Mouse (Mus musculus) heart, embryonic 12.5 days (tissue): ENCODE measurements around the gene Sntb2. TPM values are rescaled to one million over a fixed set of nuclear protein-coding genes. Genes with fewer than 3 reads are reported as not detected.
"Not testable (repeated sequence)": the region's sequence is repeated elsewhere in the genome, so short reads cannot be mapped to it uniquely, and the experiment has no call there.

Source experiments
- ATAC-seq: fragments of 200-750 bp; cut with Nextera tagmentation; 2 replicates; pipeline ENCODE4 v1.8.0; 2017; ENCODE audit warnings: moderate TSS enrichment, moderate library complexity; ENCODE audit not compliant: insufficient number of reproducible peaks, low FRiP score
- H3K27ac ChIP-seq: fragments of 300-500 bp; sonication (generic); 2 replicates; pipeline ENCODE4 v1.5.1; 2016; ENCODE audit warnings: mild to moderate bottlenecking, moderate library complexity; ENCODE audit not compliant: poor library complexity, severe bottlenecking
- H3K27me3 ChIP-seq: fragments of 300-500 bp; sonication (generic); replicated peaks from 2 replicates; pipeline ENCODE4 v1.6.1; 2016; ENCODE audit warnings: mild to moderate bottlenecking, moderate library complexity
- H3K36me3 ChIP-seq: fragments of 300-500 bp; sonication (generic); 2 replicates; pipeline ENCODE4 v1.6.1; 2016; ENCODE audit warnings: mild to moderate bottlenecking, moderate library complexity
- H3K4me1 ChIP-seq: fragments of 300-500 bp; sonication (generic); replicated peaks from 2 replicates; pipeline ENCODE4 v1.6.1; 2016; ENCODE audit warnings: mild to moderate bottlenecking
- H3K4me2 ChIP-seq: fragments of 300-500 bp; sonication (generic); 2 replicates; pipeline ENCODE4 v1.6.1; 2016; ENCODE audit warnings: mild to moderate bottlenecking, moderate library complexity
- H3K4me3 ChIP-seq: fragments of 300-500 bp; sonication (generic); 2 replicates; pipeline ENCODE4 v1.5.1; 2016; ENCODE audit warnings: mild to moderate bottlenecking
- H3K9ac ChIP-seq: fragments of 300-500 bp; sonication (generic); 2 replicates; pipeline ENCODE4 v1.6.1; 2016; ENCODE audit warnings: mild to moderate bottlenecking, moderate library complexity
- H3K9me3 ChIP-seq: fragments of 300-500 bp; sonication (generic); replicated peaks from 2 replicates; pipeline ENCODE4 v1.6.1; 2016; ENCODE audit warnings: mild to moderate bottlenecking, moderate library complexity
- WGBS: fragments of 180-500 bp; shearing (Covaris S2); methylation state at CpG from one replicate; pipeline ENCODE4 v1.1.7; 2016; 5-methylcytosine and 5-hydroxymethylcytosine counted together
- polyA plus RNA-seq: library from polyadenylated mRNA; unstranded; fragments of >200 nt; fragmentation: Nextera tagmentation; extraction: Ambion mirVana; gene quantifications from 2 replicates; pipeline ENCODE4 v1.2.1, GENCODE M21; 2016

Gene Sntb2
- polyA plus RNA-seq, 1 experiment from 2014 or later = 11.5 TPM

DNA sequence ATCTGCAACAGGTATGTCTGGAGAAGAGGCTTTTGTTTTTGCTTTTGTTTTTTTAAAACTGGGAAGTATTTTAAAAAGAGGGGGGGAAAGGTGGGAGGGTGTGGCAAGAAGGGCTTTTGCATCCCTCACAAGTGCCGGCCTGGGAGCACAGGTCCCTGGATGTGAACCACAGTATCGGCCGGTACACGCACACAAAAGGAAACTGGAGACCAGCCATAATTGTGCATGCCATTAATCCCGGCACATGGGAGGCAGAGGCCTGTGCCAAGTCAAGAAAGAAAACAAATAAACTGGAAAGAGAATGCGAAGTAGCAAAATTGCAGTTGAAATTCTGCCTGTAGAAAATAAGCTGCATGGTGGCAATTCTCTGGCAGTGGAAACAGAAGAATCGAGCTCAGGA lies 27.3 kb upstream of the Sntb2 start:
- whole genome bisulfite sequencing = 92% methylated on average over 7 of the region's 7 CpGs
- H3K27ac ChIP-seq = no peak overlapping the region
- no peak overlapping the region for H3K4me2 ChIP-seq
- no peak overlapping the region for H3K9ac ChIP-seq
- peaks cover 83% of the 10 kb centered on the region for H3K36me3 ChIP-seq
- no peak overlapping the region for H3K4me3 ChIP-seq
- H3K9me3 ChIP-seq = no peaks in the 10 kb centered on the region
- 0 out of 2 replicates have a peak, but pooled peaks cover 4% of the 10 kb centered on the region for H3K4me1 ChIP-seq
- no peaks in the 10 kb centered on the region for H3K27me3 ChIP-seq
- no peak for ATAC-seq

DNA sequence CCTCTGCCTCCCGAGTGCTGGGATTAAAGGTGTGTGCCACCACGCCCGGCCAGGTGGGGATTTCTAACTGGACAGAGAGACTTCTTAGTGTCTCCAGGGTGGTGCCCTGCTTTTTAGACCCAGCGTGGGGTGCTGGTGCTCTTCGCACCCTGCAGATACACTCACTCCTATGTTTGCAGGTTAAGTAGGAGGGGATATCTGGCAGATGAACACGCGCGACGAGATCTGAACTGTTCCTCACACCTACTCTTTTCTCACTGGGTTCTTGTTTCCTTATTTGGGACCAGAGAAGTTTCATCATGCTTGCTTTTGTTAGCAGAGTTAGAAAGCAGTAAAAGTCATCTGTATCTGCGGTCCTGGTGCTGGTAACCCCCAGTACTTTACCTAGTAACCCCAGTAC lies 21.9 kb upstream of the Sntb2 start:
- Histone ChIP-seq H3K27me3 (no peaks in the 10 kb centered on the region), H3K36me3 (peaks cover 82% of the 10 kb centered on the region), H3K4me1 (no peaks in the 10 kb centered on the region), H3K9me3 (no peaks in the 10 kb centered on the region), H3K4me3 (no peak overlapping the region), H3K27ac (no peak overlapping the region), H3K9ac (no peak overlapping the region), H3K4me2 (no peak overlapping the region)
- no peak for ATAC-seq
- WGBS = 94% methylated on average over 10 of the region's 10 CpGs

DNA sequence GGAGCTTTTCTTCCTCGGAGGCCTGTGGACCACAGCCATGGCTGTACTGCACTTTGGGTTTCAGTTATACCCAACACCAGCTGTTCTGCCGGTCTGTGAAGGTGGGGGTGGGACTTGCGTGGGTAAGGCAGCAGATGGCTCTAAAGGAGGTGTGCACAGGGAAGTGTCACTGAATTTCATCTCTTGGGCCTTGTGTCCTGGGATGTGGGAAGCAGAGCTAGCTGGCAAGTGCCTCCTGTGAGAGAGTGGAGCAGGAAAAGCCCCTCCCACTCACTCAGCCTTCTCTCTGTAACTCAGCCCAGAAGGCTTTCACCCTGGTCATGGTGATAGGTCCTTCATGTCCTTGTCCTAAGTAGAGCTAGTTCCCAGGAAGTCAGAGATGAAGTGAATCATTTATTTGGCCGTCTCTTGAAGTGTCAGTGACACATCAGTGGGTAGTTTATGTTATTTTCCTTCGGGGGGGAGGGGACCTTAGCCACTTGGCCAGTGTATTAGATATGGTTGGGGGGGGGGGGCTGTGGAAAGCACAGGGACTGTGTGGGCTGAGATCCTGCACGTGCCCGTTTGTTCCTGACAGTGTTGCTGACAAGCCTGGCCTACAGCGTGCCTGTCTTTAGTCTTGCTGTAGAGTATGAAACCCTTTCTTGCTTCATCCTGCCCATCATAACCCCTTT lies 15.7 kb upstream of the Sntb2 start:
- 93% methylated on average over 8 of the region's 8 CpGs for WGBS
- Histone ChIP-seq H3K36me3 (peaks cover 90% of the 10 kb centered on the region), H3K4me3 (no peak overlapping the region)

GRCm38 (mm10) chr8:106920395-106920741 lies 15.2 kb upstream of the Sntb2 start:
- ATAC-seq = no peak
- H3K27ac ChIP-seq = no peak overlapping the region
- no peak overlapping the region for H3K4me3 ChIP-seq
- no peak overlapping the region for H3K4me2 ChIP-seq
- 96% methylated on average over 5 of the region's 5 CpGs for whole genome bisulfite sequencing
- H3K9ac ChIP-seq = no peak overlapping the region
- no peaks in the 10 kb centered on the region for H3K9me3 ChIP-seq
- peaks cover 85% of the 10 kb centered on the region for H3K36me3 ChIP-seq
- no peaks in the 10 kb centered on the region for H3K4me1 ChIP-seq
- H3K27me3 ChIP-seq = no peaks in the 10 kb centered on the region

More for the DNA sequence above, 15.7 kb upstream of the Sntb2 start:
- Histone ChIP-seq H3K9ac (no peak overlapping the region), H3K9me3 (no peaks in the 10 kb centered on the region), H3K27ac (no peak overlapping the region), H3K4me1 (no peaks in the 10 kb centered on the region), H3K27me3 (no peaks in the 10 kb centered on the region), H3K4me2 (no peak overlapping the region)
- ATAC-seq = no peak

- no peaks in the 10 kb centered on the region for H3K4me1 ChIP-seq
- no peaks in the 10 kb centered on the region for H3K27me3 ChIP-seq
- H3K4me2 ChIP-seq = no peak overlapping the region
- H3K27ac ChIP-seq = no peak overlapping the region; the same call in 1 of the 2 replicates
- H3K9ac ChIP-seq = no peak overlapping the region
- ATAC-seq = no peak
- no peaks in the 10 kb centered on the region for H3K9me3 ChIP-seq
- H3K4me3 ChIP-seq = no peak overlapping the region
- 84% methylated on average over 4 of the region's 4 CpGs for WGBS
- H3K36me3 ChIP-seq = peaks cover 49% of the 10 kb centered on the region
These were observed 11.5 kb upstream of the Sntb2 start for GRCm38 (mm10) chr8:106924057-106924456.

- no peaks in the 10 kb centered on the region for H3K27me3 ChIP-seq
- H3K4me2 ChIP-seq = no peak overlapping the region
- 74% methylated on average over 8 of the region's 8 CpGs for WGBS
- H3K27ac ChIP-seq = no peak overlapping the region; the same call in 1 of the 2 replicates
- no peak overlapping the region for H3K4me3 ChIP-seq
- H3K36me3 ChIP-seq = peaks cover 40% of the 10 kb centered on the region
- H3K9ac ChIP-seq = no peak overlapping the region
- no peak for ATAC-seq
- peaks cover 6% of the 10 kb centered on the region; the same call in 1 of the 2 replicates for H3K4me1 ChIP-seq
- no peaks in the 10 kb centered on the region for H3K9me3 ChIP-seq
These were observed 10.6 kb upstream of the Sntb2 start for GRCm38 (mm10) chr8:106924904-106925349.

DNA sequence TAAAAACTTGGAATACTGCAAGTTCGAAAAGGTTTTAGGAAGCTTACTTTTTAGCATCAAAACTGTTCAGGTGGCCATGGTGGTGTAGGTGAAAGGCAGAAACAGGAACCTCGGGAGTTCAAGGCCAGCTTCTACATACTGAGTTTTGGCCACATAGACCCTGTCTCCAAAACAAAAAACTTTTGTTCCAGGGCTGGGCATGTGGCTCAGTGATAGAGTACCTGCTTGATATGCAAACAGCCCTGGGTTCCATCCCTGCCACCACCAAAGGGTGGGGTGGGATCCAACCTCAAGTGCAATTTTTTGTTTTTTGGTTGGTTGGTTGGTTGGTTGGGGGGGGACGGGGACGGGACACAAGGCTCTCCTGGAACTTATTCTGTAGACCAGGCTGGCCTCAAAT lies 10.1 kb upstream of the Sntb2 start:
- H3K36me3 ChIP-seq = peaks cover 35% of the 10 kb centered on the region
- H3K27ac ChIP-seq = no peak overlapping the region
- WGBS = 87% methylated on average over 4 of the region's 4 CpGs
- H3K4me1 ChIP-seq = peaks cover 6% of the 10 kb centered on the region; the same call in 1 of the 2 replicates
- no peaks in the 10 kb centered on the region for H3K9me3 ChIP-seq
- H3K9ac ChIP-seq = no peak overlapping the region
- no peaks in the 10 kb centered on the region for H3K27me3 ChIP-seq
- ATAC-seq = no peak
- no peak overlapping the region for H3K4me3 ChIP-seq
- H3K4me2 ChIP-seq = no peak overlapping the region

GRCm38 (mm10) chr8:106927247-106927646 lies 8.3 kb upstream of the Sntb2 start:
- Histone ChIP-seq H3K27ac (no peak overlapping the region), H3K4me2 (no peak overlapping the region), H3K4me3 (no peak overlapping the region), H3K9me3 (no peaks in the 10 kb centered on the region), H3K27me3 (no peaks in the 10 kb centered on the region), H3K36me3 (peaks cover 19% of the 10 kb centered on the region), H3K4me1 (peaks cover 7% of the 10 kb centered on the region), H3K9ac (no peak overlapping the region)
- WGBS = 57% methylated on average over 4 of the region's 4 CpGs
- ATAC-seq = no peak

- H3K4me2 ChIP-seq, H3K9ac ChIP-seq, H3K27me3 ChIP-seq, ATAC-seq, H3K9me3 ChIP-seq, H3K4me3 ChIP-seq, H3K4me1 ChIP-seq, H3K27ac ChIP-seq: not testable (repeated sequence)
- H3K36me3 ChIP-seq = peaks cover 12% of the 10 kb centered on the region
- 85% methylated on average over 11 of the region's 11 CpGs for WGBS
These were observed 7.4 kb upstream of the Sntb2 start for GRCm38 (mm10) chr8:106928182-106928581.

DNA sequence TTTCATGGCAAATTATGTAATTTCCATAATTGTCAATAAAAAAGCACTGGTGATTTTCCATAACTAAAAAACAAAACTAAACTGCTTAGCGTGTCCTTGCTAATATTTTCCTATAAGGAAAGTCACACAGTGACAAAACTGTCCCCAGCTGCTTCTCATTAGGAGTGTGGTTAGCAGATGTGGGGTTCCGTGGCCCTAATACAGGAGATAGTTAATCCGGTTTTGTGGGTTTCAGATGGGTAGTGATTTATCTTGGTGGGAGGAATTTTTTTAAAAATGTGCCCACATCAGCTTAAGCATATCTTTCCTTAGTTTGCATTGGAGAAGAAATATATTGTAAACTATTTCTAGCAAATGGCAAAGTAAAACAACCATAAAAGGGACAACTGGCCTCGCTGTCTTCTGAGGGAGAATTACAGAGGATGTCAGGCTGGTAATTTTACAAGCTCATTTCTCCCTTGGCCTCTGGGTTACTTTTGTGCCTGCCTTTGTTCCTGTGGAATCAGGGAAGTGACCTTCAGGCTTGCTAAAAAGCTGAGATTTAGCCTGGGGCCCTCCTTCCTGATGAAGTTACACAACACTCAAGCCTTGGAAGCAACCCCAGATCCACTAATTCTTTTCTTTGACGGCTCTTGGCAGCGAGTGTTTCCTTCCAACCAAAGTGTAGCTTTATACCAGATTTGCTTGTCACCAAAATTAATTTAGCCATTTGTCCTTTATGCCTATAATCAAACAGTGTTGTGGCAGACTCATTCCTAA lies 6.2 kb upstream of the Sntb2 start:
- H3K27me3 ChIP-seq = no peaks in the 10 kb centered on the region
- no peaks in the 10 kb centered on the region for H3K9me3 ChIP-seq
- no peak for ATAC-seq
- WGBS = 67% methylated on average over 6 of the region's 6 CpGs
- no peak overlapping the region for H3K4me2 ChIP-seq
- H3K36me3 ChIP-seq = peaks cover 5% of the 10 kb centered on the region; the same call in 1 of the 2 replicates
- peak overlapping the region; percentile 39 for H3K27ac ChIP-seq
- no peak overlapping the region for H3K9ac ChIP-seq
- H3K4me3 ChIP-seq = no peak overlapping the region
- H3K4me1 ChIP-seq = peaks cover 10% of the 10 kb centered on the region

DNA sequence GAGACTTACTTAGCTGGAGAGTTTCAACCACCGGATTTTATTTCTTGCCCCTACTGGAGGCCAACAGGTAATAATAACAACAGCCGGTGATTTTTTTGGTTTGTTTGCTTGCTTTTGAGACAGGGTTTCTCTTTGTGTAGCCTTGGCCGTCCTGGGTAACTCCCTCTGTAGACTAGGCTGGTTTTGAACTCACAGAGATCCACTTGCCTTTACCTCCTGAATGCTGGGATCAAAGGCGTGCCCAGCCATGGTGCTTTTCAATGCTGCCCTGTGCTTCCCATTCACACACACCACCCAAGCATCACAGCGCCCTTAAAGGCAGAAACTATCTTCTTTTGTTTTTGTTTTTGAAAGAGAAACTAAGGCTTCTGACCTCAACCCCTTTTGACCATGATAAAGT lies 5.6 kb upstream of the Sntb2 start:
- H3K9me3 ChIP-seq = no peaks in the 10 kb centered on the region
- no peaks in the 10 kb centered on the region for H3K36me3 ChIP-seq
- peaks cover 10% of the 10 kb centered on the region for H3K4me1 ChIP-seq
- no peaks in the 10 kb centered on the region for H3K27me3 ChIP-seq
- no peak for ATAC-seq
- peak overlapping the region; percentile 39 for H3K27ac ChIP-seq
- no peak overlapping the region for H3K4me3 ChIP-seq
- WGBS = 79% methylated on average over 5 of the region's 5 CpGs
- H3K4me2 ChIP-seq = no peak overlapping the region
- no peak overlapping the region for H3K9ac ChIP-seq
